Mouse (Mus musculus) myocyte (in vitro differentiated cells): ENCODE data around the gene A630076J17Rik.

Experiments used
- CEBPB ChIP-seq: IDR thresholded peaks from 2 replicates; pipeline ENCODE4 v1.6.1; 2011; ENCODE audit warnings: mild to moderate bottlenecking, moderate library complexity; ENCODE audit not compliant: poor library complexity, insufficient read depth, severe bottlenecking
- E2F4 ChIP-seq: IDR thresholded peaks from one replicate; pipeline ENCODE4 v1.6.1; 2011; ENCODE audit warnings: mild to moderate bottlenecking, control low read depth, moderate library complexity; ENCODE audit not compliant: insufficient read depth
- MAX ChIP-seq: IDR thresholded peaks from one replicate; pipeline ENCODE4 v1.6.1; 2011; ENCODE audit warnings: low read depth, mild to moderate bottlenecking, control low read depth
- MYOD1 ChIP-seq, 3 experiments: IDR thresholded peaks; one replicate each; pipeline ENCODE4 v1.6.1; 2011; ENCODE audit warnings: control low read depth in 2 of 3, low read depth in 2 of 3, mild to moderate bottlenecking in 2 of 3, moderate library complexity in 1 of 3; ENCODE audit not compliant: insufficient read length in 2 of 3, control insufficient read depth in 1 of 3
- MYOG ChIP-seq, 3 experiments: IDR thresholded peaks; one replicate each; pipeline ENCODE4 v1.6.1; 2011; ENCODE audit warnings: control low read depth in 2 of 3, low read depth in 2 of 3, mild to moderate bottlenecking in 2 of 3; ENCODE audit not compliant: insufficient read length in 2 of 3, control insufficient read depth in 1 of 3, insufficient read depth in 1 of 3
- POLR2A ChIP-seq: IDR thresholded peaks from one replicate; pipeline ENCODE4 v1.6.1; 2011; ENCODE audit warnings: low read depth, mild to moderate bottlenecking, control low read depth, moderate library complexity; ENCODE audit not compliant: insufficient read length
- POLR2AphosphoS2 ChIP-seq: IDR thresholded peaks from one replicate; pipeline ENCODE4 v1.6.1; 2011; ENCODE audit warnings: low read depth, control low read depth; ENCODE audit not compliant: insufficient read length
- REST ChIP-seq: IDR thresholded peaks from one replicate; pipeline ENCODE4 v1.6.1; 2011; ENCODE audit warnings: mild to moderate bottlenecking, control low read depth, moderate library complexity; ENCODE audit not compliant: insufficient read depth, insufficient read length
- SRF ChIP-seq: IDR thresholded peaks from one replicate; pipeline ENCODE4 v1.6.1; 2011; ENCODE audit warnings: low read depth; ENCODE audit not compliant: control insufficient read depth, insufficient read length
- TCF12 ChIP-seq: IDR thresholded peaks from one replicate; pipeline ENCODE4 v1.6.1; 2011; ENCODE audit warnings: mild to moderate bottlenecking, control low read depth; ENCODE audit not compliant: poor library complexity, insufficient read depth, severe bottlenecking
- TCF3 ChIP-seq: IDR thresholded peaks from one replicate; pipeline ENCODE4 v1.6.1; 2011; ENCODE audit warnings: low read depth, control low read depth; ENCODE audit not compliant: insufficient read length
- USF1 ChIP-seq: IDR thresholded peaks from one replicate; pipeline ENCODE4 v1.6.1; 2011; ENCODE audit warnings: low read depth, mild to moderate bottlenecking, control low read depth, moderate library complexity

DNA sequence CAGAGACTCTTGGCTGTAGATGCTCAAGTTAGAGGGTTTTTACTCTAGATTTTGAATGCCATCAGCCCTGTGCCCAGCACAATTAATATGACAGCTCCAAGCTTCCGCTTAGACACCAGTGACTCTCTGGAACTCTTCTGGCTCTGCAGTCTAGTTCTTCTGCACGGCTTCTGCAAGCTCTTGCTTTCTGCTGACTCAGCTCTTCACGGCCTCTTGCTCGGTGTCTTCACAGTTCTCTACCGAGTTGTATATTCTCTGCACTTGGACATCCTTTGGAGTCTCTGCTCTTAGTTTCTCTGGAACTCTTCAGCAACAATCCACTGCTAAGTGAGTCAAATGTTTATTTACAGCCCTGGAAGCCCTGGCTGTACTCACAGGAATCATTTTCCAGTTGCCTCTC lies 23.5 kb downstream of the A630076J17Rik start:
- TF ChIP-seq MAX (no peak), POLR2A (no peak), POLR2AphosphoS2 (no peak), CEBPB (no peak), TCF12 (no peak), USF1 (no peak), SRF (no peak), E2F4 (no peak), TCF3 (no peak), MYOD1 (IDR thresholded peaks at IDR 0.05; ENCODE audit: control insufficient read depth in 1 of 3, insufficient read length in 2 of 3, low read depth in 2 of 3) (no peak), REST (no peak), MYOG (IDR thresholded peaks at IDR 0.05; ENCODE audit: control insufficient read depth in 1 of 3, insufficient read depth in 1 of 3, insufficient read length in 2 of 3, low read depth in 2 of 3) (no peak)
